Mouse (Mus musculus) gastrocnemius, adult 2 months (tissue): ENCODE results near the gene Mycn. TPM values are rescaled to one million over a fixed set of nuclear protein-coding genes. Genes with fewer than 3 reads are reported as not detected.

Source experiments
- DNase-seq: peaks from one replicate; pipeline ENCODE4 v3.0.0; 2022
- H3K27ac ChIP-seq: fragments of 200-600 bp; 2 replicates; pipeline ENCODE4 v1.8.1; 2022; ENCODE audit warnings: mild to moderate bottlenecking
- H3K4me3 ChIP-seq: fragments of 200-600 bp; 2 replicates; pipeline ENCODE4 v1.8.1; 2022; ENCODE audit warnings: mild to moderate bottlenecking, moderate library complexity
- CTCF ChIP-seq: fragments of 200-600 bp; IDR thresholded peaks from 2 replicates; pipeline ENCODE4 v1.8.1; 2022; ENCODE audit warnings: antibody characterized with exemption, mild to moderate bottlenecking, moderate library complexity
- intact Hi-C: fragments of 180-260 bp; cut with DNase I; formaldehyde crosslinking; loops from one replicate; pipeline ENCODE4 v1.15.1; 2025
- total RNA-seq, 2 experiments: library from RNA; stranded (reverse); gene quantifications; 2 replicates each; pipeline ENCODE4 v1.2.3; 2021

Mycn gene
- total RNA-seq, 2 experiments from 2014 or later, result 0.31 to 0.50 TPM

- intact Hi-C loops, result loop anchor here (2.0 to 10.0 kb wide), 2 partner anchors 132 to 204 kb away; no protein-coding TSS in a partner anchor
- peak overlapping the region; percentile 91 for H3K27ac ChIP-seq
These were observed 1.1 kb downstream of the Mycn start for GRCm38 (mm10) chr12:12940466-12941128.

DNA sequence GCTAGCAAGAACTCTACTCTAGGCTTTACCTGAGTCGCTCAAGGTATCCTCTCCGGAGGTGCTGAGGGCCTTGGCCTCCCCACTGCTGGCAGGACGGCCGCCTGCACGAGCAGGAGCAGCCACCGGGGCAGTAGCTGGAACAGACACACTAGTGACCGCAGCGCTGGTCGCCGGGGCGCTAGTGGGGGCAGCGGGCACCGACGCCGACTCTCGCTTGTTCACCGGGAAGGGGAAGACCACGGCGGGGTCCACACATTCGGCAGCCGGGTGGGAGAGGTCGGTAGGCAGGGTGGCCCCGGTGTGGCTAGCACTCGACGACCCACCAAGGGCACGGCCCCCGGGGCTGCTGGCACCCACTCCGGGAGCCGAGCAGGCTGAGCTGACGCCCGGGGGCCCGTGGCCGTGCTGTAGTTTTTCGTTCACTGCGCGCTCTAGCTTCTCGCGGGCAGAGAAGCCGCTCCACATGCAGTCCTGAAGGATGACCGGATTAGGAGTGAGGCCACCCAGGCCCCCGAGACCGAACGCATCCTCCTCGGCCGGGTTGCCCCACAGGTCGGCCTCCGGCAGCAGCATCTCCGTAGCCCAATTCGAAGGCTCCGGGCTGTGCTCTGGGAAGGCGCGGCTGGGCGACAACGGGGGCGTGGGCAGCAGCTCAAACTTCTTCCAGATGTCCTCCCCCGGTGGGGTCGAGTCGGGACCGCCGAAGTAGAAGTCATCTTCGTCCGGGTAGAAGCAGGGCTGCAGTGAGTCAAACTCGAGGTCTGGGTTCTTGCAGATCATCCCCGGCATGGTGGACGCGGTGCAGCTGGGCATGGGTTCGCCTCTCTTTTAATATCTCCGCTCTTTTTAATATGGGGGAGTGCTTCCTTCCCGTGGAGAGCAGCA lies 1.9 kb downstream of the Mycn start:
- peak; percentile 48 for DNase-seq
- Histone ChIP-seq H3K4me3 (peak overlapping the region; percentile 87), H3K27ac (peak overlapping the region; percentile 91)
- intact Hi-C loops, result loop anchor here (2.0 to 10.0 kb wide), 3 partner anchors 35 to 205 kb away; no protein-coding TSS in a partner anchor
- no peak for TF ChIP-seq CTCF

More at GRCm38 (mm10) chr12:12940466-12941128, 1.1 kb downstream of the Mycn start:
- peak; percentile 18 for DNase-seq
- H3K4me3 ChIP-seq, result peak overlapping the region; percentile 87
- TF ChIP-seq CTCF, result no peak

- peak overlapping the region; percentile 87 for H3K4me3 ChIP-seq
- peak; percentile 73 for TF ChIP-seq CTCF
- DNase-seq, result peak; percentile 59
- peak overlapping the region; percentile 91 for H3K27ac ChIP-seq
- intact Hi-C loops, result loop anchor here (2.0 kb wide), 1 partner anchor 34 kb away; no protein-coding TSS in a partner anchor
These were observed 2.9 kb downstream of the Mycn start for GRCm38 (mm10) chr12:12938850-12939249.

DNA sequence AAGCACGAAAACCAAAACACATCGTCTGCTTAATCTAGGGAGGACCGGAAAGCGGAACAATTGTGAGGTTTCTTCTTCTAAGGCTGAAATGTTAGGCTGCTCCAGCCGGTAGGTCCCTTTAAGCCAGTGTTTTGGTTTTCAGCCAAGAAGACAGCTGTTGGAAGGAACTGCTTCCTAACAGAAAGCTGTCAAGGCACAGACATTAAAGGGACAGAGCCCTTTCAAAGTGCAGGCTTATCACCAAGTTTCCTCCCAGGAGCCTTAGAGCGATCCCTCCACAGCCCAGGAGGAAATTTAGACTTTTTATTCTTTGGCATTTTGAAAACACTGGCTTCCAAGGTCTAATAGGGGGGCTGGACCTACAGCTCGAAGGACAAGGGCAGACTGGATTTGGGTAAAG lies 3.4 kb downstream of the Mycn start:
- Histone ChIP-seq H3K27ac (peak overlapping the region; percentile 91), H3K4me3 (peak overlapping the region; percentile 87)
- no peak for TF ChIP-seq CTCF
- peak; percentile 51 for DNase-seq
- intact Hi-C loops, result loop anchor here (2.0 kb wide), 1 partner anchor 34 kb away; no protein-coding TSS in a partner anchor

- peak overlapping the region; percentile 87 for H3K4me3 ChIP-seq
- intact Hi-C loops, result loop anchor here (2.0 kb wide), 1 partner anchor 33 kb away; no protein-coding TSS in a partner anchor
- no peak for DNase-seq
- no peak for TF ChIP-seq CTCF
- peak overlapping the region; percentile 91 for H3K27ac ChIP-seq
These were observed 4.0 kb downstream of the Mycn start for GRCm38 (mm10) chr12:12937746-12938145.

- no peak for TF ChIP-seq CTCF
- intact Hi-C loops, result no loop called here
These were observed 4.6 kb downstream of the Mycn start for GRCm38 (mm10) chr12:12937088-12937487.

GRCm38 (mm10) chr12:12932238-12932637 lies 9.5 kb downstream of the Mycn start:
- H3K4me3 ChIP-seq, result no peak overlapping the region
- intact Hi-C loops, result no loop called here
- TF ChIP-seq CTCF, result no peak
- peak; percentile 20 for DNase-seq
- no peak overlapping the region for H3K27ac ChIP-seq

More at GRCm38 (mm10) chr12:12937088-12937487, 4.6 kb downstream of the Mycn start:
- H3K4me3 ChIP-seq, result peak overlapping the region; percentile 87; the same call in 1 of the 2 replicates
- no peak overlapping the region for H3K27ac ChIP-seq
- no peak for DNase-seq

- Histone ChIP-seq H3K4me3 (no peak overlapping the region), H3K27ac (no peak overlapping the region)
- intact Hi-C loops, result no loop called here
- no peak for TF ChIP-seq CTCF
- DNase-seq, result no peak
These were observed 13.5 kb downstream of the Mycn start for GRCm38 (mm10) chr12:12928239-12928638.

DNA sequence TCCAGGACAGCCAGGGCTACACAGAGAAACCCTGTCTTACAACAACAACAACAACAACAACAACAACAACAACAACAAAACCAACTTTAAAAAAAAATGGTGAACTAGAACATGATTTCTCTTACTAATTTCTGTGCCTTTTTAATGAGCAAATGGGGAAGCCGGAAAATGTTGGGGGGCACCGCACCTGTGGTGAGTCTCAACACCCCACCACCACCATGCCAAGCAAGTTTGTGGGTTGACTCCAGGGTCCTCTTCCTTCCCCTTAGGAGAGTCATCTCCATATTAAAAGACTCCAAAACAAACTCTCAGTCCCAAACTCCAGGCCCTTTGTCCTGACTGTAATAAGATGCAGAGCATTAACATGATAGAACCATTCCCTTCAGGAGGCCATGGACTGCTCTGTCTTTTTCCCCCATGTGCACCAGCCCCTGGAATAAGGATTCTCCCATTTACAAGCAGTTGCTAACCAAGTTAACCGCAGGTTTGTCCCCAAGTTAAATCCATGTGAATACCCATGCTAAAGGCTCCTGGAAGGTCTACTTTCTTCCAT lies 14.7 kb downstream of the Mycn start:
- intact Hi-C loops, result no loop called here
- Histone ChIP-seq H3K4me3 (no peak overlapping the region), H3K27ac (no peak overlapping the region)
- no peak for DNase-seq
- no peak for TF ChIP-seq CTCF

DNA sequence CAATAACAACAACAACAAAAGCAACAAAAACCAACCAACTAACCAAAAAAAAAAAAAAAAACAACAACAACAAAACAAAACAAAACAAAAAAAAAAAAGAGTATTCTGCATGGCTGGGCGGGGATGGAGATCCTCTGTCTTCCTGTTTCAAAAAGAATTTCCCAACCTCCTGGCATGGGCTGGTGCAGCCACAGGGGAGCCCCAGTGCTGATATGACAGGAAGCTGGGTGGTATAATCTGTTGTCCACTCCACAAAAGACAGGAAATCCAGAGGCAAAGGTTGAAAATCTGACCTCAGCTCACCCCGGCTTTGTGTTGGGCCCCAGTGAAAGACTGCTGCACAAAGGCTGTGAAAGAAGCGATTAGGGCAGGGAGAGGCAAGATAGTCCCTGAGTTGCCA lies 17.3 kb downstream of the Mycn start:
- intact Hi-C loops, result loop anchor here (2.0 kb wide), 1 partner anchor 30 kb away; no protein-coding TSS in a partner anchor
- DNase-seq, result no peak
- no peak for TF ChIP-seq CTCF
- Histone ChIP-seq H3K27ac (no peak overlapping the region), H3K4me3 (no peak overlapping the region)

DNA sequence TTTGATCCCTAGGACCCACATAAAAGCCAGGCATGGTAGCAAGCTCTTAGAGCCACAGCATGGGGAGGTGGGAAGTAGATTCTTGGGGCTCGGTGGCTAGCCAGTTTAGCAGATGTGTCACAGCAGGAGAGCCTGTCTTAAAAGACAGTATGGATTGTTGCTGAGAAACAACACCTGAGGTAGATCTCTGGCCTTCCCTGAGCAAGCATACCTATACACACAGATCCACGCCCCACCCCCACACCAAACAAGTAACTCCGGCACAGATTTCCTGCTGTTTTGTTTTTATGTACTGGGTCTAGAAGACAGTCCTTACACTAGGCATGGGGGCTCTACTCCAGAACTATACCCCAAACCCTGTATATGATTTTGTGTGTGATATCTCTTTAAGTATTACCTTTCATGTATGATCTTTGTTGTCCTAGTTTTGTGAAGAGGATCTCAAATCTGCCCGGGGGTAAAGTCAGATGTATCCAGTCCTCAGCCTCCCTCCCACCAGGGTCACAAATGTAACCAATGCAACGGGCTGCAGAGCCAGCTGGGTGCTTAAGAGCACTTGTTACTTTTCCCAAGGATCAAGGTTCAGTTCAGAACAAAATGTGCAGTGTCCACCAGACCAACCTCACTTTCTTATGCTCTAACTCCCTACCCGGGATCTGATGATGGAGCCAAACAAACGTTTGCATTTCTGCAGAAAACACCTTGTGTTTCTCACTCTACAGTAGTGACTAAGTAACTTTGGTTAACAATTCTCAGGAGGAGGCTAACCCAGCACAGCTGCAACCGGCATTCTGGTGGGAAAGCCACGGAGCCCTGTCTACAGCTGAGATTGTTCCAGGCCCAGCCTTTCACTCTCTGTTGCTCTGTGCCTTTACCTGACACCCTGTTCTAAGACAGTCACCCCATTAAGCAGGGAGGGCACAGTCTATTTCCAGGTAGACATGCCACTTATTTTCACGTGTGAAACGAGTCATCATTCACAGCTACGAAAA lies 21.3 kb downstream of the Mycn start:
- intact Hi-C loops, result no loop called here
- H3K4me3 ChIP-seq, result no peak overlapping the region
- no peak for DNase-seq
- no peak for TF ChIP-seq CTCF
- no peak overlapping the region for H3K27ac ChIP-seq
